In genomic region chr8:121927316-121927715, GRCm38 (mm10) we compare ENCODE assay signal across 10 mouse cellular contexts. TPM values are rescaled to one million over a fixed set of nuclear protein-coding genes. Genes with fewer than 3 reads are reported as not detected.
DNase-seq lines count a peak whose midpoint lies in the region; ATAC-seq and TF ChIP-seq lines count a peak whose summit lies in the region.
"Had no signal": no experiment of that assay in that cellular context is flagged by ENCODE, and none has a peak within 500 bp of the region (broad histone marks: within the 10 kb centered on the region; RNA-seq: fewer than 3 reads in every experiment).

No protein-coding gene starts in this region.

- TF ChIP-seq POLR2A in ES-Bruce4 (IDR thresholded peaks at IDR 0.05; ENCODE audit: insufficient read depth, low read length): no peak

- DNase-seq in layer of hippocampus, adult 2 months (ENCODE audit: low spot score in 2 of 2): no peak
- DNase-seq in layer of hippocampus, adult 9-11 months: no peak
- DNase-seq in adrenal gland, postnatal 25 days: peak; percentile 49
- DNase-seq in gastrocnemius, postnatal 10 days: peak; percentile 58
- peak; percentile 53 to 79 for DNase-seq in kidney, postnatal 36 days
- peak; percentile 78 for DNase-seq in midbrain, embryonic 14.5 days
- no peak for DNase-seq in urinary bladder, adult 2 months (ENCODE audit: low spot score)

- no peaks in the 10 kb centered on the region for H3K27me3 ChIP-seq in ES-Bruce4 (ENCODE audit: control insufficient read depth, insufficient read depth, low read length, poor library complexity, severe bottlenecking)
- H3K27me3 ChIP-seq in midbrain, embryonic 14.5 days (ENCODE audit: control insufficient read depth, insufficient read depth, low read length): no peaks in the 10 kb centered on the region

- peaks cover 2% of the 10 kb centered on the region for H3K4me1 ChIP-seq in ES-Bruce4 (ENCODE audit: control insufficient read depth, insufficient read depth, low read length)
- H3K4me1 ChIP-seq in midbrain, embryonic 14.5 days (ENCODE audit: control insufficient read depth, insufficient read depth, low read length): no peaks in the 10 kb centered on the region

- TF ChIP-seq CTCF in layer of hippocampus, adult 2 months (conservative IDR thresholded peaks at IDR 0.05): peak; percentile 76
- TF ChIP-seq CTCF in ES-Bruce4 (IDR thresholded peaks at IDR 0.05; ENCODE audit: low read depth, low read length): peak; percentile 66

- no peaks in the 10 kb centered on the region for H3K9me3 ChIP-seq in ES-Bruce4 (replicated peaks; ENCODE audit: control insufficient read depth, insufficient read depth, low read length, poor library complexity, severe bottlenecking)
- no peaks in the 10 kb centered on the region for H3K9me3 ChIP-seq in midbrain, embryonic 14.5 days (ENCODE audit: control insufficient read depth, low read length)

- no peak overlapping the region for H3K9ac ChIP-seq in ES-Bruce4 (ENCODE audit: low read depth, poor library complexity, severe bottlenecking)
- H3K9ac ChIP-seq in midbrain, embryonic 14.5 days (replicated peaks; ENCODE audit: low read length): no peak overlapping the region

- WGBS in midbrain, embryonic 14.5 days: 38% methylated on average over 8 of the region's 8 CpGs

- no peak overlapping the region for H3K4me3 ChIP-seq in layer of hippocampus, adult 2 months
- no peak overlapping the region for H3K4me3 ChIP-seq in ES-Bruce4 (ENCODE audit: low read depth, low read length)
- H3K4me3 ChIP-seq in midbrain, embryonic 14.5 days (replicated peaks; ENCODE audit: low read depth, low read length): no peak overlapping the region
- H3K4me3 ChIP-seq: erythroblast, embryonic 14.5 days had no signal

- H3K27ac ChIP-seq in layer of hippocampus, adult 2 months: no peak overlapping the region
- H3K27ac ChIP-seq in ES-Bruce4 (ENCODE audit: insufficient read depth, low read length): no peak overlapping the region
- H3K27ac ChIP-seq in midbrain, embryonic 14.5 days (replicated peaks; ENCODE audit: low read depth, low read length): no peak overlapping the region
- H3K27ac ChIP-seq: macrophage had no signal

- H3K4me2 ChIP-seq in midbrain, embryonic 14.5 days (ENCODE audit: low read length): no peak overlapping the region

- H3K36me3 ChIP-seq in ES-Bruce4 (ENCODE audit: control insufficient read depth, insufficient read depth, low read length, poor library complexity, severe bottlenecking): no peaks in the 10 kb centered on the region
- H3K36me3 ChIP-seq in midbrain, embryonic 14.5 days (ENCODE audit: control insufficient read depth, insufficient read depth, low read length): no peaks in the 10 kb centered on the region

- no peak for TF ChIP-seq EP300 in ES-Bruce4 (IDR thresholded peaks at IDR 0.05; ENCODE audit: insufficient read depth, low read depth, low read length)

- no peak for ATAC-seq in midbrain, embryonic 14.5 days (ENCODE audit: low FRiP score, low TSS enrichment)

RNA-seq across cellular contexts. Expression of gene Car5a, which starts 17.4 kb away (rescaled TPM):
- total RNA-seq in layer of hippocampus, adult 2 months (2021): not detected
- polyA plus RNA-seq in ES-Bruce4 (2011; ENCODE audit: insufficient read depth, insufficient read length, low read depth, missing spikeins): 4.3 and 5.8 TPM in 2 replicates
- total RNA-seq in adrenal gland, postnatal 25 days (2021): 1.6 TPM in 1 of 2 replicates, not detected in the other
- total RNA-seq in gastrocnemius, postnatal 10 days (2021): not detected
- polyA plus RNA-seq in midbrain, embryonic 14.5 days (2014; fragmentation: Nextera tagmentation; extraction: Ambion mirVana): not detected in 2 replicates
- 0.07 TPM in 1 of 2 replicates, not detected in the other for polyA plus RNA-seq in urinary bladder, adult 2 months (2012; rRNA removed)
- polyA plus RNA-seq: macrophage had no signal

RNA-seq across cellular contexts. Expression of gene Slc7a5, which starts 19.8 kb away (rescaled TPM):
- total RNA-seq in layer of hippocampus, adult 2 months (2021): 10 to 100 TPM; 66.5 to 68.7 TPM
- 80.8 and 85.4 TPM in 2 replicates for polyA plus RNA-seq in ES-Bruce4 (2011; ENCODE audit: insufficient read depth, insufficient read length, low read depth, missing spikeins)
- total RNA-seq in adrenal gland, postnatal 25 days (2021): 56.6 and 57.8 TPM in 2 replicates
- total RNA-seq in gastrocnemius, postnatal 10 days (2021): 10 to 100 TPM in 1 of 2 experiments, 1 to 10 TPM in 1; 8.1 to 10.7 TPM
- 42.0 and 54.0 TPM in 2 replicates for polyA plus RNA-seq in midbrain, embryonic 14.5 days (2014; fragmentation: Nextera tagmentation; extraction: Ambion mirVana)
- 11.0 and 14.1 TPM in 2 replicates for polyA plus RNA-seq in urinary bladder, adult 2 months (2012; rRNA removed)

RNA-seq across cellular contexts. Expression of gene Banp, which starts 22.2 kb away (rescaled TPM):
- 10 to 100 TPM; 32.7 to 61.0 TPM for total RNA-seq in layer of hippocampus, adult 2 months (2021)
- 47.2 and 54.8 TPM in 2 replicates for polyA plus RNA-seq in ES-Bruce4 (2011; ENCODE audit: insufficient read depth, insufficient read length, low read depth, missing spikeins)
- 33.2 and 35.7 TPM in 2 replicates for total RNA-seq in adrenal gland, postnatal 25 days (2021)
- total RNA-seq in gastrocnemius, postnatal 10 days (2021): 10 to 100 TPM in 1 of 2 experiments, 1 to 10 TPM in 1; 6.0 to 11.1 TPM
- 47.7 and 48.7 TPM in 2 replicates for polyA plus RNA-seq in midbrain, embryonic 14.5 days (2014; fragmentation: Nextera tagmentation; extraction: Ambion mirVana)
- 32.7 and 45.7 TPM in 2 replicates for polyA plus RNA-seq in urinary bladder, adult 2 months (2012; rRNA removed)

Comparison
In these comparisons a context has a peak if more than half of its experiments do, and no peak if none do; other contexts are left out.
1. DNase-seq: peak in adrenal gland, postnatal 25 days (single experiment), gastrocnemius, postnatal 10 days (single experiment), kidney, postnatal 36 days (2 of 2) and midbrain, embryonic 14.5 days (single experiment); none in layer of hippocampus, adult 2 months (0 of 2), layer of hippocampus, adult 9-11 months (single experiment) and urinary bladder, adult 2 months (single experiment).